Mouse (Mus musculus): ENCODE data around the gene Stk26.

Gene Stk26

GRCm38 (mm10) chrX:50840847-50841560 lies at the start of gene Stk26:
Gene Stk26 (plus strand): TSS chrX:50841047.
- peak; percentile 64 for DNase-seq (ENCODE audit: extremely low spot score)

- no peak for DNase-seq (ENCODE audit: extremely low spot score)
Observed at GRCm38 (mm10) chrX:50793005-50793680, 47.7 kb upstream of the Stk26 start.

- DNase-seq (ENCODE audit: extremely low spot score): no peak
Observed at GRCm38 (mm10) chrX:50797798-50798197, 43.0 kb upstream of the Stk26 start.

GRCm38 (mm10) chrX:50798571-50798970 lies 42.3 kb upstream of the Stk26 start:
- no peak for DNase-seq (ENCODE audit: extremely low spot score)

- DNase-seq (ENCODE audit: extremely low spot score): no peak
Observed at GRCm38 (mm10) chrX:50799656-50800188, 41.1 kb upstream of the Stk26 start.

GRCm38 (mm10) chrX:50805654-50806053 lies 35.2 kb upstream of the Stk26 start:
- no peak for DNase-seq (ENCODE audit: extremely low spot score)

- no peak for DNase-seq (ENCODE audit: extremely low spot score)
Observed at GRCm38 (mm10) chrX:50823856-50824255, 17.0 kb upstream of the Stk26 start.

- no peak for DNase-seq (ENCODE audit: extremely low spot score)
Observed at GRCm38 (mm10) chrX:50835592-50835991, 5.3 kb upstream of the Stk26 start.

- no peak for DNase-seq (ENCODE audit: extremely low spot score)
Observed at GRCm38 (mm10) chrX:50836029-50836691, 4.7 kb upstream of the Stk26 start.

GRCm38 (mm10) chrX:50841587-50841986 lies 740 bp downstream of the Stk26 start:
- DNase-seq (ENCODE audit: extremely low spot score): peak; percentile 25

- no peak for DNase-seq (ENCODE audit: extremely low spot score)
Observed at GRCm38 (mm10) chrX:50842046-50842445, 1.2 kb downstream of the Stk26 start.

- no peak for DNase-seq (ENCODE audit: extremely low spot score)
Observed at GRCm38 (mm10) chrX:50850428-50851184, 9.8 kb downstream of the Stk26 start.

GRCm38 (mm10) chrX:50863771-50864170 lies 22.9 kb downstream of the Stk26 start:
- no peak for DNase-seq (ENCODE audit: extremely low spot score)

GRCm38 (mm10) chrX:50864734-50865133 lies 23.9 kb downstream of the Stk26 start:
- DNase-seq (ENCODE audit: extremely low spot score): no peak

GRCm38 (mm10) chrX:50874246-50875002 lies 33.6 kb downstream of the Stk26 start:
- no peak for DNase-seq (ENCODE audit: extremely low spot score)

- DNase-seq (ENCODE audit: extremely low spot score): no peak
Observed at GRCm38 (mm10) chrX:50887999-50888398, 47.2 kb downstream of the Stk26 start.

GRCm38 (mm10) chrX:50903497-50903896 lies 62.6 kb downstream of the Stk26 start:
- DNase-seq (ENCODE audit: extremely low spot score): no peak

- no peak for DNase-seq (ENCODE audit: extremely low spot score)
Observed at GRCm38 (mm10) chrX:50909915-50910314, 69.1 kb downstream of the Stk26 start.

GRCm38 (mm10) chrX:50917389-50917788 lies 76.5 kb downstream of the Stk26 start:
- DNase-seq (ENCODE audit: extremely low spot score): no peak

GRCm38 (mm10) chrX:50918754-50919153 lies 77.9 kb downstream of the Stk26 start:
- no peak for DNase-seq (ENCODE audit: extremely low spot score)
